Mouse (Mus musculus) MEL (cell line): ENCODE measurements at regions not wholly inside any gene's neighbourhood (a gene's known extent, or its start where the extent isn't known, plus 50 kb on each side); places are given as distances from the start of the nearest gene placed in this dataset.

ENCODE experiments used
- DNase-seq: peaks from one replicate; pipeline ENCODE4 v3.0.0; 2011; ENCODE audit warnings: low read depth, low spot score
- H3K27ac ChIP-seq: 2 replicates; pipeline ENCODE4 v1.5.1; 2012; ENCODE audit warnings: low read depth, mild to moderate bottlenecking, control low read depth, low read length, moderate library complexity; ENCODE audit not compliant: control insufficient read depth
- H3K27me3 ChIP-seq, 2 experiments: fragments of 150-350 bp in 1 of 2; sonication (generic) in 1 of 2; 2 replicates each; pipeline ENCODE4 v1.6.1; 2012; ENCODE audit warnings: low read length in 2 of 2, mild to moderate bottlenecking in 2 of 2, improper control_type of control experiment in 1 of 2, moderate library complexity in 1 of 2; ENCODE audit not compliant: insufficient read depth in 2 of 2, control insufficient read depth in 1 of 2
- H3K36me3 ChIP-seq, 2 experiments: 2 replicates each; pipeline ENCODE4 v1.6.1; 2012 to 2014; ENCODE audit warnings: low read length in 2 of 2, improper control_type of control experiment in 1 of 2, inconsistent platforms in 1 of 2, mild to moderate bottlenecking in 1 of 2; ENCODE audit not compliant: insufficient read depth in 2 of 2, control insufficient read depth in 1 of 2
- H3K4me1 ChIP-seq, 2 experiments: fragments of 150-350 bp in 1 of 2; sonication (generic) in 1 of 2; 2 replicates each; pipeline ENCODE4 v1.6.1; 2012; ENCODE audit warnings: low read length in 2 of 2, improper control_type of control experiment in 1 of 2, mild to moderate bottlenecking in 1 of 2; ENCODE audit not compliant: insufficient read depth in 2 of 2, control insufficient read depth in 1 of 2
- H3K4me3 ChIP-seq, 2 experiments: fragments of 150-350 bp in 1 of 2; sonication (generic) in 1 of 2; 2 replicates each; pipeline ENCODE4 v1.5.1; 2012; ENCODE audit warnings: low read depth in 2 of 2, low read length in 2 of 2, mild to moderate bottlenecking in 2 of 2, moderate library complexity in 2 of 2, control low read depth in 1 of 2, improper control_type of control experiment in 1 of 2; ENCODE audit not compliant: control insufficient read depth in 1 of 2, insufficient read depth in 1 of 2
- H3K79me2 ChIP-seq: 2 replicates; pipeline ENCODE4 v1.6.1; 2012; ENCODE audit warnings: mild to moderate bottlenecking, low read length, moderate library complexity; ENCODE audit not compliant: control insufficient read depth, poor library complexity, insufficient read depth
- H3K9ac ChIP-seq: 2 replicates; pipeline ENCODE4 v1.6.1; 2012; ENCODE audit warnings: low read depth, mild to moderate bottlenecking, control low read depth, low read length, moderate library complexity; ENCODE audit not compliant: control insufficient read depth, poor library complexity, severe bottlenecking
- H3K9me3 ChIP-seq: fragments of 150-350 bp; sonication (generic); replicated peaks from 2 replicates; pipeline ENCODE4 v1.6.1; 2012; ENCODE audit warnings: mild to moderate bottlenecking, low read length, improper control_type of control experiment, moderate library complexity; ENCODE audit not compliant: insufficient read depth
- CHD1 ChIP-seq: IDR thresholded peaks from 2 replicates; pipeline ENCODE4 v1.6.1; 2012; ENCODE audit warnings: low read depth, mild to moderate bottlenecking, inconsistent platforms, low read length, improper control_type of control experiment
- E2F4 ChIP-seq: IDR thresholded peaks from 2 replicates; pipeline ENCODE4 v1.6.1; 2011; ENCODE audit warnings: low read depth, low read length, improper control_type of control experiment, borderline replicate concordance
- EP300 ChIP-seq, 2 experiments: IDR thresholded peaks; 2 replicates each; pipeline ENCODE4 v1.6.1; 2011; ENCODE audit warnings: improper control_type of control experiment in 2 of 2, low read length in 2 of 2, low read depth in 1 of 2, mild to moderate bottlenecking in 1 of 2
- ETS1 ChIP-seq: IDR thresholded peaks from 2 replicates; pipeline ENCODE4 v1.6.1; 2012; ENCODE audit warnings: low read depth, mild to moderate bottlenecking, inconsistent platforms, low read length, improper control_type of control experiment, moderate library complexity
- GATA1 ChIP-seq: IDR thresholded peaks from 2 replicates; pipeline ENCODE4 v1.6.1; 2011; ENCODE audit warnings: low read depth, low read length, improper control_type of control experiment
- HCFC1 ChIP-seq: IDR thresholded peaks from 2 replicates; pipeline ENCODE4 v1.6.1; 2012; ENCODE audit warnings: low read depth, mild to moderate bottlenecking, inconsistent platforms, low read length, improper control_type of control experiment, moderate library complexity
- MAZ ChIP-seq: IDR thresholded peaks from 2 replicates; pipeline ENCODE4 v1.6.1; 2012; ENCODE audit warnings: low read depth, mild to moderate bottlenecking, inconsistent platforms, low read length, improper control_type of control experiment
- MXI1 ChIP-seq: IDR thresholded peaks from 2 replicates; pipeline ENCODE4 v1.6.1; 2011; ENCODE audit warnings: mild to moderate bottlenecking, low read depth, low read length, improper control_type of control experiment
- NRF1 ChIP-seq: IDR thresholded peaks from 2 replicates; pipeline ENCODE4 v1.6.1; 2014; ENCODE audit warnings: low read depth, mild to moderate bottlenecking, inconsistent platforms, low read length, improper control_type of control experiment, moderate library complexity; ENCODE audit not compliant: poor library complexity, insufficient read depth, severe bottlenecking
- POLR2AphosphoS2 ChIP-seq: IDR thresholded peaks from 2 replicates; pipeline ENCODE4 v1.6.1; 2011; ENCODE audit warnings: low read length, improper control_type of control experiment
- RCOR1 ChIP-seq: IDR thresholded peaks from 2 replicates; pipeline ENCODE4 v1.6.1; 2012; ENCODE audit warnings: low read depth, mild to moderate bottlenecking, inconsistent platforms, low read length, improper control_type of control experiment
- TCF12 ChIP-seq: IDR thresholded peaks from 2 replicates; pipeline ENCODE4 v1.6.1; 2014; ENCODE audit warnings: low read depth, mild to moderate bottlenecking, inconsistent platforms, low read length, improper control_type of control experiment, moderate library complexity
- UBTF ChIP-seq: IDR thresholded peaks from 2 replicates; pipeline ENCODE4 v1.6.1; 2012; ENCODE audit warnings: low read depth, mild to moderate bottlenecking, inconsistent platforms, low read length, improper control_type of control experiment, moderate library complexity, borderline replicate concordance; ENCODE audit not compliant: insufficient read depth
- USF1 ChIP-seq: IDR thresholded peaks from 2 replicates; pipeline ENCODE4 v1.6.1; 2014; ENCODE audit warnings: low read depth, mild to moderate bottlenecking, inconsistent platforms, low read length, improper control_type of control experiment, moderate library complexity
- ZMIZ1 ChIP-seq: IDR thresholded peaks from 2 replicates; pipeline ENCODE4 v1.6.1; 2012; ENCODE audit warnings: low read depth, mild to moderate bottlenecking, inconsistent platforms, low read length, improper control_type of control experiment, moderate library complexity
- ZNF384 ChIP-seq: IDR thresholded peaks from 2 replicates; pipeline ENCODE4 v1.6.1; 2012; ENCODE audit warnings: low read depth, mild to moderate bottlenecking, inconsistent platforms, low read length, improper control_type of control experiment

GRCm38 (mm10) chr1:76031171-76031922 lies 485.3 kb downstream of the Slc4a3 start:
- Histone ChIP-seq H3K9me3 (no peaks in the 10 kb centered on the region), H3K27ac (no peak overlapping the region), H3K36me3 (no peaks in the 10 kb centered on the region), H3K4me1 (no peaks in the 10 kb centered on the region), H3K27me3 (no peaks in the 10 kb centered on the region), H3K9ac (no peak overlapping the region), H3K4me3 (no peak overlapping the region), H3K79me2 (no peaks in the 10 kb centered on the region)
- DNase-seq = no peak
- no peak for TF ChIP-seq UBTF
- TF ChIP-seq ZNF384 = no peak
- no peak for TF ChIP-seq EP300 (IDR thresholded peaks at IDR 0.05; ENCODE audit: low read depth in 1 of 2, low read length in 2 of 2)
- TF ChIP-seq ZMIZ1 = no peak
- no peak for TF ChIP-seq USF1
- TF ChIP-seq E2F4 = no peak

- Histone ChIP-seq H3K4me3 (no peak overlapping the region), H3K4me1 (no peaks in the 10 kb centered on the region), H3K36me3 (no peaks in the 10 kb centered on the region), H3K27me3 (no peaks in the 10 kb centered on the region), H3K27ac (no peak overlapping the region), H3K9ac (no peak overlapping the region), H3K79me2 (no peaks in the 10 kb centered on the region), H3K9me3 (no peaks in the 10 kb centered on the region)
- TF ChIP-seq CHD1 = no peak
- no peak for TF ChIP-seq TCF12
- TF ChIP-seq MXI1 = no peak
- no peak for TF ChIP-seq ETS1
- no peak for TF ChIP-seq MAZ
- TF ChIP-seq HCFC1 = no peak
- no peak for TF ChIP-seq USF1
- TF ChIP-seq RCOR1 = no peak
- TF ChIP-seq UBTF = no peak
- no peak for TF ChIP-seq POLR2AphosphoS2
- no peak for DNase-seq
Observed at GRCm38 (mm10) chr1:76031923-76032285, 485.8 kb downstream of the Slc4a3 start.

- Histone ChIP-seq H3K4me1 (no peaks in the 10 kb centered on the region), H3K9ac (no peak overlapping the region), H3K4me3 (no peak overlapping the region), H3K27ac (no peak overlapping the region), H3K9me3 (no peaks in the 10 kb centered on the region), H3K79me2 (no peaks in the 10 kb centered on the region), H3K36me3 (no peaks in the 10 kb centered on the region), H3K27me3 (no peaks in the 10 kb centered on the region)
- no peak for DNase-seq
- TF ChIP-seq NRF1 (no peak), USF1 (no peak), GATA1 (no peak), HCFC1 (no peak)
Observed at GRCm38 (mm10) chr1:76032626-76033025, 486.6 kb downstream of the Slc4a3 start.
